Mouse (Mus musculus) ES-Bruce4 (cell line): ENCODE measurements around the gene Pdilt. TPM values are rescaled to one million over a fixed set of nuclear protein-coding genes. Genes with fewer than 3 reads are reported as not detected.

ENCODE experiments used
- H3K27ac ChIP-seq: 2 replicates; pipeline ENCODE4 v1.5.1; 2012; ENCODE audit warnings: low read length, inconsistent platforms; ENCODE audit not compliant: insufficient read depth
- H3K27me3 ChIP-seq: 2 replicates; pipeline ENCODE4 v1.6.1; 2012; ENCODE audit warnings: mild to moderate bottlenecking, low read length, inconsistent platforms; ENCODE audit not compliant: control insufficient read depth, poor library complexity, insufficient read depth, severe bottlenecking
- H3K36me3 ChIP-seq: 2 replicates; pipeline ENCODE4 v1.6.1; 2012; ENCODE audit warnings: inconsistent platforms, mild to moderate bottlenecking, low read length, moderate library complexity; ENCODE audit not compliant: control insufficient read depth, poor library complexity, insufficient read depth, severe bottlenecking
- H3K4me1 ChIP-seq: one replicate; pipeline ENCODE4 v1.8.1; 2011; ENCODE audit warnings: low read length; ENCODE audit not compliant: control insufficient read depth, insufficient read depth
- H3K4me3 ChIP-seq: 2 replicates; pipeline ENCODE4 v1.5.1; 2011; ENCODE audit warnings: low read depth, mild to moderate bottlenecking, low read length
- H3K9ac ChIP-seq: 2 replicates; pipeline ENCODE4 v1.6.1; 2012; ENCODE audit warnings: low read depth, mild to moderate bottlenecking, inconsistent platforms; ENCODE audit not compliant: poor library complexity, severe bottlenecking
- H3K9me3 ChIP-seq: replicated peaks from 2 replicates; pipeline ENCODE4 v1.6.1; 2012; ENCODE audit warnings: mild to moderate bottlenecking, low read length, inconsistent platforms; ENCODE audit not compliant: control insufficient read depth, poor library complexity, insufficient read depth, severe bottlenecking
- CTCF ChIP-seq: IDR thresholded peaks from one replicate; pipeline ENCODE4 v1.8.1; 2011; ENCODE audit warnings: low read depth, low read length
- EP300 ChIP-seq: IDR thresholded peaks from 2 replicates; pipeline ENCODE4 v1.6.1; 2011; ENCODE audit warnings: low read depth, low read length; ENCODE audit not compliant: insufficient read depth
- POLR2A ChIP-seq: IDR thresholded peaks from one replicate; pipeline ENCODE4 v1.8.1; 2011; ENCODE audit warnings: low read length; ENCODE audit not compliant: insufficient read depth
- polyA plus RNA-seq: library from polyadenylated mRNA; stranded (reverse); fragments of >200 nt; gene quantifications from 2 replicates; pipeline ENCODE4 v1.2.4, GENCODE M21; 2011; ENCODE audit warnings: low read depth; ENCODE audit not compliant: missing spikeins, insufficient read depth, insufficient read length

Gene Pdilt
- polyA plus RNA-seq, 1 experiment = not detected

DNA sequence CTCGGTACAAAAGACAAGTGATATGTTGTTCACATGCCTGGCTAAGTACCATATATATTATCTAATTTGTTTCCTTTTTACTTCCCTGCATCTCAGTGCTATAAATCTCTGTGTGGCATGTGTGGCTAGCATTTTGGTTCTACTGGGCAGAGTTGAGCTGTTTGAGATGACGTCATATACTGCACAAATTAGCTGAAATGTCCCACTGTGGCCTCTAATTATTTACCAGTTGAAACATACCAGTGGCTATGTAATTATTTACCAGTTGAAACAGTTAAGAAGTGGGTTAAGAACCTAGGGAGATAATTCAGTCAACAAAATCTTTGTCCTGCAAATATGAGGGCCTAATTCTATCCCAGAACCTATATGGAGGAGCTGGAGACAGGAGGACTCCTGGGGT is 4.3 kb upstream of the Pdilt start:
- Histone ChIP-seq H3K9me3 (no peaks in the 10 kb centered on the region), H3K36me3 (no peaks in the 10 kb centered on the region), H3K4me3 (no peak overlapping the region), H3K27ac (no peak overlapping the region), H3K27me3 (no peaks in the 10 kb centered on the region), H3K4me1 (no peaks in the 10 kb centered on the region), H3K9ac (no peak overlapping the region)
- TF ChIP-seq EP300 (no peak), CTCF (no peak), POLR2A (no peak)

DNA sequence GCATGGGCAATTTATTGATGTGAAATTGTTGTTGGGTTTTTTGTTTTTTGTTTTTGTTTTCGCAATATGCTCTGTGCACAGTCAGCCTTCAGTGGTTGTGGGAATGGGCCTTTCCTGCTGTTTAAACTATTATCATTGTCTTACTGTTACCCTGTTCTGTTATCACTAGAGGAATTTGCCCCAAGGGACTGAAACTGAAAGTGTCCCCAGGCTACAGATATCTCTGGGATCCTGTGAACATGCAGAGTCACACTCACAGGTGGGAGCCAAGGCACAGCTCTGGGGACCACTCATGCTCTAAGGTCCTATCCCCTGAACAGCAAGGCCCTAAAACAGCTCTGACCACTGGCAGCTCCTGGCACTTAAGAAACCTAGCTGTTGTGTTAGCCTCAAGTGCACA is 3.8 kb upstream of the Pdilt start:
- TF ChIP-seq CTCF = no peak
- no peak for TF ChIP-seq POLR2A
- no peak for TF ChIP-seq EP300
- Histone ChIP-seq H3K36me3 (no peaks in the 10 kb centered on the region), H3K4me3 (no peak overlapping the region), H3K27ac (no peak overlapping the region), H3K9ac (no peak overlapping the region), H3K27me3 (no peaks in the 10 kb centered on the region), H3K4me1 (no peaks in the 10 kb centered on the region), H3K9me3 (no peaks in the 10 kb centered on the region)

- Histone ChIP-seq H3K36me3 (no peaks in the 10 kb centered on the region), H3K9ac (no peak overlapping the region), H3K4me3 (no peak overlapping the region), H3K4me1 (no peaks in the 10 kb centered on the region), H3K9me3 (no peaks in the 10 kb centered on the region), H3K27ac (no peak overlapping the region), H3K27me3 (no peaks in the 10 kb centered on the region)
- no peak for TF ChIP-seq CTCF
- no peak for TF ChIP-seq POLR2A
- no peak for TF ChIP-seq EP300
Observed at GRCm38 (mm10) chr7:119526486-119526885, 3.2 kb upstream of the Pdilt start.

GRCm38 (mm10) chr7:119525881-119526281 is 2.6 kb upstream of the Pdilt start:
- H3K9me3 ChIP-seq = no peaks in the 10 kb centered on the region
- no peaks in the 10 kb centered on the region for H3K36me3 ChIP-seq
- TF ChIP-seq POLR2A (no peak), CTCF (no peak), EP300 (no peak)
- H3K27me3 ChIP-seq = no peaks in the 10 kb centered on the region
- H3K4me3 ChIP-seq = no peak overlapping the region
- no peaks in the 10 kb centered on the region for H3K4me1 ChIP-seq
- no peak overlapping the region for H3K27ac ChIP-seq
- H3K9ac ChIP-seq = no peak overlapping the region

GRCm38 (mm10) chr7:119522385-119522784 is 904 bp downstream of the Pdilt start:
- Histone ChIP-seq H3K4me1 (no peaks in the 10 kb centered on the region), H3K4me3 (no peak overlapping the region), H3K9ac (no peak overlapping the region), H3K36me3 (no peaks in the 10 kb centered on the region), H3K9me3 (no peaks in the 10 kb centered on the region), H3K27ac (no peak overlapping the region), H3K27me3 (0 out of 2 replicates have a peak, but pooled peaks cover 2% of the 10 kb centered on the region)
- TF ChIP-seq POLR2A (no peak), CTCF (no peak), EP300 (no peak)

- H3K9ac ChIP-seq = no peak overlapping the region
- no peak overlapping the region for H3K27ac ChIP-seq
- no peaks in the 10 kb centered on the region for H3K36me3 ChIP-seq
- 0 out of 2 replicates have a peak, but pooled peaks cover 2% of the 10 kb centered on the region for H3K27me3 ChIP-seq
- no peaks in the 10 kb centered on the region for H3K4me1 ChIP-seq
- H3K9me3 ChIP-seq = no peaks in the 10 kb centered on the region
- no peak for TF ChIP-seq EP300
- TF ChIP-seq POLR2A = no peak
- no peak for TF ChIP-seq CTCF
- no peak overlapping the region for H3K4me3 ChIP-seq
Observed at GRCm38 (mm10) chr7:119521816-119522215, 1.5 kb downstream of the Pdilt start.
